9 mouse cellular contexts compared by ENCODE assay signal in genomic region chr10:125764402-125765102, GRCm38 (mm10).
A peak's percentile ranks its signal among the peaks of the same experiment; 100 is the strongest.
DNase-seq lines count a peak whose midpoint lies in the region; ATAC-seq and TF ChIP-seq lines count a peak whose summit lies in the region.
"Had no signal": no experiment of that assay in that cellular context is flagged by ENCODE, and none has a peak within 500 bp of the region (broad histone marks: within the 10 kb centered on the region; RNA-seq: fewer than 3 reads in every experiment).

No protein-coding gene starts in this region.

- H3K4me1 ChIP-seq in embryonic fibroblast, embryonic 13.5 days (ENCODE audit: control insufficient read depth, insufficient read depth, low read length): no peaks in the 10 kb centered on the region
- no peaks in the 10 kb centered on the region for H3K4me1 ChIP-seq in midbrain, postnatal 0 days (ENCODE audit: insufficient read depth, low read length)
- H3K4me1 ChIP-seq: embryonic facial prominence, embryonic 15.5 days had no signal

- no peaks in the 10 kb centered on the region for H3K9me3 ChIP-seq in midbrain, postnatal 0 days (ENCODE audit: low read length)
- H3K9me3 ChIP-seq: embryonic facial prominence, embryonic 15.5 days; limb, embryonic 15.5 days had no signal

- H3K36me3 ChIP-seq in midbrain, postnatal 0 days (ENCODE audit: insufficient read depth, low read length): no peaks in the 10 kb centered on the region
- H3K36me3 ChIP-seq: embryonic facial prominence, embryonic 15.5 days; limb, embryonic 15.5 days had no signal

- no peak overlapping the region for H3K27ac ChIP-seq in embryonic fibroblast, embryonic 13.5 days (ENCODE audit: insufficient read depth, low read length)
- no peak overlapping the region for H3K27ac ChIP-seq in left cerebral cortex, adult 2 months
- no peak overlapping the region for H3K27ac ChIP-seq in midbrain, postnatal 0 days (ENCODE audit: low read depth, low read length)
- H3K27ac ChIP-seq: embryonic facial prominence, embryonic 15.5 days; limb, embryonic 15.5 days had no signal

- no peak overlapping the region for H3K4me3 ChIP-seq in embryonic fibroblast, embryonic 13.5 days (ENCODE audit: insufficient read depth, low read length)
- no peak overlapping the region for H3K4me3 ChIP-seq in left cerebral cortex, adult 2 months
- H3K4me3 ChIP-seq in midbrain, postnatal 0 days (ENCODE audit: low read depth, low read length): no peak overlapping the region
- H3K4me3 ChIP-seq: embryonic facial prominence, embryonic 15.5 days; limb, embryonic 15.5 days had no signal

- no peak overlapping the region for H3K9ac ChIP-seq in midbrain, postnatal 0 days (replicated peaks; ENCODE audit: low read length, poor library complexity, severe bottlenecking)
- H3K9ac ChIP-seq: embryonic facial prominence, embryonic 15.5 days; limb, embryonic 15.5 days had no signal

- no peak for ATAC-seq in midbrain, postnatal 0 days (ENCODE audit: low FRiP score)
- ATAC-seq in inflammation-experienced regulatory T-cells, adult 6 months: no peak

- DNase-seq in layer of hippocampus, adult 8-10 months (ENCODE audit: low spot score in 2 of 2): peak; percentile 7 to 18
- no peak for DNase-seq in layer of hippocampus, adult 9-10 months (ENCODE audit: low spot score)
- peak; percentile 45 for DNase-seq in adipocyte (ENCODE audit: low spot score)
- no peak for DNase-seq in left cerebral cortex, adult 2 months (ENCODE audit: extremely low spot score in 1 of 2, low spot score in 2 of 2)
- peak; percentile 49 for DNase-seq in midbrain, postnatal 0 days (ENCODE audit: low spot score)

- no peak overlapping the region for H3K4me2 ChIP-seq in midbrain, postnatal 0 days (ENCODE audit: low read depth, low read length, poor library complexity, severe bottlenecking)
- H3K4me2 ChIP-seq: embryonic facial prominence, embryonic 15.5 days; limb, embryonic 15.5 days had no signal

- 63% methylated on average over 10 of the region's 10 CpGs for WGBS in midbrain, postnatal 0 days

- TF ChIP-seq POLR2A in embryonic fibroblast, embryonic 13.5 days (IDR thresholded peaks at IDR 0.05; ENCODE audit: low read depth, low read length): no peak

- TF ChIP-seq CTCF in embryonic fibroblast, embryonic 13.5 days (IDR thresholded peaks at IDR 0.05; ENCODE audit: borderline replicate concordance, insufficient read depth, low read length): peak; percentile 29; the same call in 1 of the 2 replicates
- TF ChIP-seq CTCF in left cerebral cortex, adult 2 months (IDR thresholded peaks at IDR 0.05): peak; percentile 60
- TF ChIP-seq CTCF in midbrain, postnatal 0 days (IDR thresholded peaks at IDR 0.05): peak; percentile 61

- no peaks in the 10 kb centered on the region for H3K27me3 ChIP-seq in midbrain, postnatal 0 days (ENCODE audit: insufficient read depth, low read length)
- H3K27me3 ChIP-seq: embryonic facial prominence, embryonic 15.5 days; limb, embryonic 15.5 days had no signal

- intact Hi-C loops in left cerebral cortex, adult 2 months (cut with DNase I): no loop called here

Comparison
In these comparisons a context has a peak if more than half of its experiments do, and no peak if none do; other contexts are left out.
1. DNase-seq: peak in layer of hippocampus, adult 8-10 months (2 of 2), adipocyte (single experiment) and midbrain, postnatal 0 days (single experiment); none in layer of hippocampus, adult 9-10 months (single experiment) and left cerebral cortex, adult 2 months (0 of 2).
2. Peak in every context shown above with its lines, with median percentiles within 50 percentile points of each other: CTCF ChIP-seq.